Mouse (Mus musculus): ENCODE data around the gene Gm8906. TPM values are rescaled to one million over a fixed set of nuclear protein-coding genes. Genes with fewer than 3 reads are reported as not detected.
"Not testable (repeated sequence)": the region's sequence is repeated elsewhere in the genome, so short reads cannot be mapped to it uniquely, and the experiment has no call there.

The Gm8906 gene
- polyA plus RNA-seq (2014; fragmentation: Nextera tagmentation; extraction: Ambion mirVana), result 0.40 TPM in 1 of 2 replicates, not detected in the other

- 62% methylated on average over 2 of the region's 3 CpGs for WGBS
- not testable (repeated sequence) for H3K9me3 ChIP-seq (ENCODE audit: control insufficient read depth, low read length); H3K4me2 ChIP-seq (ENCODE audit: low read depth, low read length); DNase-seq (ENCODE audit: low spot score); H3K4me3 ChIP-seq (ENCODE audit: low read depth, low read length); H3K9ac ChIP-seq (ENCODE audit: low read depth, low read length); H3K36me3 ChIP-seq (ENCODE audit: control insufficient read depth, insufficient read depth, low read length); H3K27ac ChIP-seq (replicated peaks; ENCODE audit: low read depth, low read length); H3K27me3 ChIP-seq (replicated peaks; ENCODE audit: control insufficient read depth, insufficient read depth, low read length); ATAC-seq (ENCODE audit: low read depth); H3K4me1 ChIP-seq (ENCODE audit: control insufficient read depth, insufficient read depth, low read length)
These were observed at the start of gene Gm8906 for GRCm38 (mm10) chr5:11502385-11502784. Gm8906 (plus strand) TSS chr5:11502685.

Other genes starting within 250 kb of the Gm8906 start
- gene Gm8890, start 246.7 kb upstream of the Gm8906 start, polyA plus RNA-seq (2014; fragmentation: Nextera tagmentation; extraction: Ambion mirVana), result 0.54 TPM in 1 of 2 replicates, not detected in the other
- gene Speer1, start 161.2 kb upstream of the Gm8906 start, polyA plus RNA-seq (2014; fragmentation: Nextera tagmentation; extraction: Ambion mirVana), result not detected in 2 replicates
- not detected in 2 replicates for gene Gm8897, start 86.3 kb upstream of the Gm8906 start, polyA plus RNA-seq (2014; fragmentation: Nextera tagmentation; extraction: Ambion mirVana)
- gene Gm6460, start 92.2 kb downstream of the Gm8906 start, polyA plus RNA-seq (2014; fragmentation: Nextera tagmentation; extraction: Ambion mirVana), result not detected in 2 replicates
- not detected in 2 replicates for gene Gm8922, start 179.3 kb downstream of the Gm8906 start, polyA plus RNA-seq (2014; fragmentation: Nextera tagmentation; extraction: Ambion mirVana)